Mouse (Mus musculus): Measurements from ENCODE around the gene Hoxa9.

Gene Hoxa9

DNA sequence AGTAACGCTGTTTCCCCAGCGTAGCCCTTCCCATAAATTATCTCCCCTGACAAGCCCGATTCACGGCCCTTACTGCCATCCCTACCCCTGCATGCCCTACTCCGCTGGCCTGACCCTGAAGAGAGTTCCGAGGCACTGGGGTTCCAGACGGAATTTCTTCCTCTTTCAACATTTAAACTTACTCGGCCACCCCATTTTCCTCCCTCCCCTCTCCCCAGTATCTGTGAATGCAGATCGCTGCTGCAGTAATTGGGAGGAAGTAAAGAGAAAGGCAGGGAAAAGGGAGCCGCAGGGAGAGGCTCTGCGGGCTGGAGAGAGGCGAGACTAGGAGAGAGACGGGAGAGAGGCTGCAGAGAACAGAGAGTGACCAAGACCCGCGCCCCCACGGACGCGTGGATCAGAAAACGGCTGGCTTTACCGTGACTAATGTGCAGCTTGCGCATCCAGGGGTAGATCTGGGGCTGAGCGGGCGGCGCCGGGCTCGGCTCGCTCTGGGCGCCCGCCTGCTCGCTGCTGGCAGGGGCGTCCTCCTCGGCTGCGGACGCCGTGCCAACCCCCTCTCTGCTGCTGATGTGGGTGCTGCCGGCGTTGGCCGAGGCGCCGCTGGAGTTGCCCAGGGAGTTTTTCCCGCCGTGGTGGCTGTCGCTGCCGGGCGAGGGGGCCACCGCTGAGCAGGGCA lies 27.4 kb downstream of the Hoxa9 start:
- DNase-seq (ENCODE audit: low spot score in 2 of 2), result no peak

- no peak for DNase-seq (ENCODE audit: low spot score in 2 of 2)
These were observed 27.8 kb downstream of the Hoxa9 start for GRCm38 (mm10) chr6:52203121-52203370.

DNA sequence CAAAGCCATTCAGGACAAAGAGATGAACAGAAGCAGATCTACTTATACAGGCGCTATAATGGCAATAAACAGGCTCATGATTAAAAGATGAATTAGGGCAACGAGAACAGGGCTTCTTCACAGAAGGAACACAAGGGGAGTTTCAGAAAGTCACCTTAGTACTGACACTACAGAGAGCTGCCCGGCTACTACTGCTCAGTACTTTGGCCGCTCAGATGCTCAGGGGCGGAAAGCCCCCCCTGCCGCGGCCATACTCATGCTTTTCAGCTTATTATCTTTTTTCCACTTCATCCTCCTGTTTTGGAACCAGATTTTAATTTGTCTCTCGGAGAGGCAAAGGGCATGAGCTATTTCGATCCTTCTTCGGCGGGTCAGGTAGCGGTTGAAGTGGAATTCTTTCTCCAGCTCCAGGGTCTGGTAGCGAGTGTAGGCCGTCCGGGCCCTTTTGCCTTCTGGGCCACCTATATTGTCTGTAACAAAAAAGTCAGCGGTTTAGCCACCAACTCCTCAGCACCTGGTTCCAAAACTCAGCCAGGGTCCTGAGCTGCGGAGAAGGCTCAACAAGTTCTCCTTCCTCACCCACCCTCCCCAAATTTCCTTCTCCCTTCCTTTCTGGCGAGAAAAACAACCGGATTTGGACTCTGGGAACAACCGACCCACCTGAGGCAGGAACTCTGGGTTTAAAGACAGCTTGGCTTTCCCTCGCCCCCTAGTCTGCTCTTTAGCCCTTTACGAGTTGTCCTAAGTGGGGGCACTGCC lies 28.3 kb downstream of the Hoxa9 start:
- no peak for DNase-seq (ENCODE audit: low spot score in 2 of 2)

DNA sequence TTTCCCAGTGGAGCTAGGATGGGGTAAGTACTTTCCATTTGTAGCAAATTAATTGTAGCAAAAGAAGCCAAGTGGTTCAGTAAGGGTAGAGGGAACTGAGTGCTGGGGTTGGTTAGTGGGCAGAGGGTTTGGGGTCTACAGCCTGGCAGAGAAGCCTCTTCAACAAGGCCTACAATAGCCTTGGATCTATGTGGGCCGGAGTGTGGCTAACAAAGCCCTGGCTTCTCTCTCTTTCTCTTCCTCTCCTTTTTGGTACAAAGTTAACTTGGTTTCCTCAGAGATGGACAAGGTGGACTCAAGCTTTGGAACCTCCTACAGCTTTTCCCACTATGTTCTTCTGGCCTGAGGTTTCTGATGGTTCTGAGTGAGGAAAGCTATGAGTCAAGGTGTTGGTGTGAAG lies 29.6 kb downstream of the Hoxa9 start:
- no peak for DNase-seq (ENCODE audit: low spot score in 2 of 2)

DNA sequence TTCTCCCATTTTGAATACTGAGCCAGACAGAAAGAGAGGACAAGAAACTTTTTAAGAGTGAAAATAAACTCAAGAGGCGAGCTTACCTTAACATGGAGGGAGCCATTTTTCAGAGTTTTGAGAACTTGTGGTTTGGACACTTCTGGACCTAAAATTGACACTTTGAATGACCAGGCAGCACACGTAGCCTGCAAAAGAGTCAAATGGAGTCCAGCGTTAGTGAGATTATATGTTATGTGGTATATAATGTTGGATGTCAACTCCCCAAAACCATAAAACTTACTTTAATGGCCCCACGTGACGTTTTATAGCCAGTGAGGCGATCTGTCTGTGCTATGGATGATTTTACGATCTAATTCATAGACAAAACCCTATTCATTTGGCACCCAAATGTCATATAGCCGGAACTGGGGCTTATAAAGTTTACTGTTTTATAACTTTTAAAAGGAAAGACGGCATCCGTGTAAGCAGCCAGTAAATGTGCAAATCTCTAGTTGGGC lies 30.1 kb downstream of the Hoxa9 start:
- no peak for DNase-seq (ENCODE audit: low spot score in 2 of 2)

GRCm38 (mm10) chr6:52200073-52200750 lies 30.7 kb downstream of the Hoxa9 start:
- DNase-seq (ENCODE audit: low spot score in 2 of 2), result no peak

GRCm38 (mm10) chr6:52197271-52197670 lies 33.6 kb downstream of the Hoxa9 start:
- no peak for DNase-seq (ENCODE audit: low spot score in 2 of 2)

GRCm38 (mm10) chr6:52196811-52197210 lies 34.1 kb downstream of the Hoxa9 start:
- no peak for DNase-seq (ENCODE audit: low spot score in 2 of 2)

- no peak for DNase-seq (ENCODE audit: low spot score in 2 of 2)
These were observed 36.2 kb downstream of the Hoxa9 start for GRCm38 (mm10) chr6:52194690-52195089.

DNA sequence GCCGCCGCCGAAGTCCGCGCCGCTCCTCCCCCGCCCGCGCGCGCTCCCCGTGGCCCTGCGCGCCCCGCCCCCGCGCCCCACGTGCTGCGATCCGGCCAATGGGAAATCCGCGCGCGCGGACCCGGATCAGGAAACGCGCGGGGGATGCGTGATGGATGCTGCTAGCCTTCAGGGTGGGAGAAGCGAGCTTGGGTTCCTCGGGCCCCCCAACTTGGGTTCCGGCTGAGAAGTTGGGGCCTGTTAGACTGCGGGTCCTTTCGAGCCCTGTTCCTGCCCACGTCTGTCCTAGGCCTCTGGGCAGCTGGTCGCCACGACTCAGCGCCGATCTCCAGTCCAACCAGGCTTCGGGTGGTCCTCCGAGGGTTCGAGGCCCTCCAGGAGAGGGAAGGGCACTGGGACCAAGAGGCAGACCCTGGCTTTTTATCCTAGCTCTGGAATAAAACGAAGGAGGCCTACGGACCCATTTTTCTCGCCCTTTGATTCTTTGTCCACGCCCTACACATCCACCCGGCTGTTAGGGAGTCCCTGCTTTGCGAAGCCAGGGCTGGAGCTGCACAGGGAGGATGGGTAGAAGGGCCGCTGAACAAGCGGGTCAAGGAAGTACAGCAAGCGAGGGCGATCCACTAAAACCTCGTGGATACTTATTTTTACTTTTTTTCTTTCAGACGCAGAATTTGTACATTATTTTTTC lies 38.9 kb downstream of the Hoxa9 start:
- peak; percentile 78 to 82 for DNase-seq (ENCODE audit: low spot score in 2 of 2)

GRCm38 (mm10) chr6:52190906-52191810 lies 39.7 kb downstream of the Hoxa9 start, which contains the start of gene Hoxa4:
TSS of gene Hoxa4 (minus strand) at chr6:52191753.
- no peak for DNase-seq (ENCODE audit: low spot score in 2 of 2)

- DNase-seq (ENCODE audit: low spot score in 2 of 2), result no peak
These were observed 40.5 kb downstream of the Hoxa9 start for GRCm38 (mm10) chr6:52190410-52190809.

- no peak for DNase-seq (ENCODE audit: low spot score in 2 of 2)
These were observed 41.0 kb downstream of the Hoxa9 start for GRCm38 (mm10) chr6:52189909-52190308.

GRCm38 (mm10) chr6:52189172-52189591 lies 41.7 kb downstream of the Hoxa9 start:
- DNase-seq (ENCODE audit: low spot score in 2 of 2), result no peak

GRCm38 (mm10) chr6:52186500-52186899 lies 44.4 kb downstream of the Hoxa9 start:
- no peak for DNase-seq (ENCODE audit: low spot score in 2 of 2)

DNA sequence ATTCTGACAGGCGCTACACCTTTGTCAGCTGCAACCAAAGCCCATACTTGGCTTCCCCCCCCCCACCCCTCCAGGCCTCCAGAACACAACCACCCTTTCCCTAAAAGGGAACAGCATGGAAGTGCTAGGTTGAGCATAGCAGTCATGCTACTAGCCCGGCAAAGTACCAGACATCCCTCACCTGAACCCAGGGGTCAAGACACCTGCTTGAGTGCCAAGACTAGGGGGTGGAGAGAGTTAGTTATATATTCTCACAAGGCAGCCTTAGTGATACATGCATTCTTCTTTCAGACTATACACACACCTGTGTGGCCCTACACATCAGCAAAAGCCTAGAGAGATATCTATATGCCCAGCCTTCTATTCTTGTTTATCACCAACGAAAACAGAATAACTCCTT lies 45.1 kb downstream of the Hoxa9 start:
- DNase-seq (ENCODE audit: low spot score in 2 of 2), result no peak

DNA sequence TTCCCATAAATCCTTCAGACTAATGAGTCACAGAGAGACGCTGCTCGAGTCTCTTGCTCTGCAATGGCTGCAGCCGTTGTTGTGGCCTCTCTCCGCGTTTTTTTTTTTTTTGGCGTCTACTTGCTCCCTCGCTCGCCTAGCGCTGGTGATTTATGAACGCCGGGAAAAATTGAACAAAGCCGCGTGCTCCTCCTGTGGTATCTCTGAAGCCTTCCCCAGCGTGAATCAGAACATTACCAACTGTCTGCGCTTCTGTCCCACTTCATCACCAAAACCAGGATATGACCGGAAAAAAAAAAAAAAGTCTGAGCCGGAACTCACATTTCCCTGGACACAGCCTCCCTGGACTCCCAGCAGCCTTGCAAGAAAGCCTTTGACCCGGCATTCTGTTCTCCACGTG lies 45.7 kb downstream of the Hoxa9 start:
- no peak for DNase-seq (ENCODE audit: low spot score in 2 of 2)

- no peak for DNase-seq (ENCODE audit: low spot score in 2 of 2)
These were observed 46.2 kb downstream of the Hoxa9 start for GRCm38 (mm10) chr6:52184668-52185067.

DNA sequence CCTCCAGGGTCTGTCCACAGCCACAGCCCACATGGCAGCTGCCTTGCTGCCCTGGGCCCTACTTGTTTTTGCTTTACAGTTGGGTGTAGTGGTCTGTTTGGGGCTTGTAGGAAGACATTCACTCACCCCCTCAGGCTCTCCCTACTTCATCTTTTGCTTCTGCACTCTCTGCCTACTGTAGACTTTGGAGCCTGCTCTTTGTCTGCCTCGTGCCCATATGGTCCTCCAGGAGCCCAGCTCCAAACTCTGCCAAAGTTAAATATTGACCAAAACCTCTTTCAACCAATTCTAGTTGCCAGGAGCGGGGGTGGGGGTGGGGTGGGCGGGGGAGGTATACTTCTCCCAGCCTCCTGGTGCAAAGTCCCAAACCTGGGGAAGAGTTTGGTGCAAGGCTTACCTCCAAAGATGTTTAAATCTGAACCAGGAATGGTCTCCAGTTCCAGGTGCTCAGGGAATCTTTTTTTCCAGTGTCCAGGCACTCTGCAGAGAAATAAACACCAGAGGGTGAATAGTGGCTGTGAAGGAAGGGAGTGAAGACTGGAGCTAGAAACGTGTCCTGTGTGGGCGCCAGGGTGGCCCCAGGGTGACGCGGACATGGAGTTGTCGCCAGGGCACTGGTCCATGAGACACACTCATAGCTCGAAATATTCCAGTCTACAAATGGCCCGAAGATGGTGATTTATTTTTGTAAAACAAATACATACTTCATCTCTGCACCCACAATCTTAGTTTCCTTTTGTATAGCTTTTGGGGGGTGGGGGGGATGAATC lies 47.4 kb downstream of the Hoxa9 start:
- no peak for DNase-seq (ENCODE audit: low spot score in 2 of 2)

DNA sequence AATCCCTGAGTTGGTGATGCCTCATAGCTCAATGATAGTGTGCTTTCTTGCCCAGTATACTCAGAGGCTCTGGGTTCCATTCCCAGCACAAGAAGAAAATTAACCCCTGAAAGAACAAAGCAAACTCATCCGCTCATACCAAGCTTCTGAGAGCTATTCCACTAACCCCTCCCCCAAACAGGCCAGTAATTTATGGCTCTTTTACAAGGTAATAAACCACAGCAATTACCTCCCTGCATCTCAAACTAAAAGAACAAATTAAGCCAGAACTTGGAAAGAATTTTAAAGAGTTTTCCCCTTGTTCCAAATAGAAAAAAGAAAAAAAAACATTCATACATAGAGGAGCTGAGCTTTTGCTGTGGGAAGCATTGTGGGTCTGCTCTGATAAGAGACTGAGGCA lies 48.1 kb downstream of the Hoxa9 start:
- DNase-seq (ENCODE audit: low spot score in 2 of 2), result no peak
